Mouse (Mus musculus) cortical plate, adult 2 months (tissue): Measurements from ENCODE around the gene Traf7.

ENCODE experiments used
- CTCF ChIP-seq: fragments of 200-500 bp; IDR thresholded peaks from 2 replicates; pipeline ENCODE4 v1.5.1; 2011; ENCODE audit warnings: mild to moderate bottlenecking, control low read depth, low read length; ENCODE audit not compliant: insufficient read depth; ENCODE audit errors: extremely low read depth
- POLR2A ChIP-seq: fragments of 200-500 bp; IDR thresholded peaks from 2 replicates; pipeline ENCODE4 v1.6.1; 2011; ENCODE audit warnings: mild to moderate bottlenecking, low read length, control low read depth; ENCODE audit not compliant: insufficient read depth; ENCODE audit errors: extremely low read depth

DNA sequence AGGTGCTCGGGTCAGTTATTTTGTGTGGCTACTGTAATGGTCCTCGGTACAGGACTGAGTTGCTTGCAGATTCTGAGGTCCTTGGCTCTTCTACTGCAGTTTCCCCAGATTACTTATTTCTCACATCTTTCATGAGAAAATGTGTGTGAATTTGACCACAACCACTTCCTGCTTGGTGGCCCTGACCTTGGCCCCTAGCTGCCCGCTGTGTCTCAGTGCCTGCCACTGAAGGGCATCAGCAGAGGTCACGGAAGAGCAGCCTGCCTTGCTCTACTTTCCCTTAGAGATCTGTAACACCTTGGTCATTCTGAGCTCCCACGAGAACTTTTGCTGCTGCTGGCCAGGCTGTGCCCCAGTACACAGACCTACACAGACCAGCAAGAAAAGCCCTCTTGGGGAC is 35.9 kb upstream of the Traf7 start:
- no peak for TF ChIP-seq CTCF
- no peak for TF ChIP-seq POLR2A
